Mouse (Mus musculus) limb, embryonic 12.5 days (tissue): ENCODE measurements around the gene Hsh2d. TPM values are rescaled to one million over a fixed set of nuclear protein-coding genes. Genes with fewer than 3 reads are reported as not detected.

Experiments used
- ATAC-seq: fragments of 200-750 bp; cut with Nextera tagmentation; 2 replicates; pipeline ENCODE4 v1.8.0; 2017; ENCODE audit warnings: low read depth, moderate TSS enrichment; ENCODE audit not compliant: insufficient number of reproducible peaks, insufficient read depth, low FRiP score, low TSS enrichment
- H3K27ac ChIP-seq: fragments of 300-500 bp; sonication (generic); 2 replicates; pipeline ENCODE4 v1.5.1; 2016; ENCODE audit warnings: mild to moderate bottlenecking, moderate library complexity
- H3K27me3 ChIP-seq: fragments of 300-500 bp; sonication (generic); 2 replicates; pipeline ENCODE4 v1.6.1; 2016; ENCODE audit warnings: mild to moderate bottlenecking, moderate library complexity
- H3K36me3 ChIP-seq: fragments of 300-500 bp; sonication (generic); 2 replicates; pipeline ENCODE4 v1.6.1; 2016; ENCODE audit warnings: mild to moderate bottlenecking, moderate library complexity
- H3K4me1 ChIP-seq: fragments of 300-500 bp; sonication (generic); replicated peaks from 2 replicates; pipeline ENCODE4 v1.6.1; 2016
- H3K4me2 ChIP-seq: fragments of 300-500 bp; sonication (generic); 2 replicates; pipeline ENCODE4 v1.6.1; 2016; ENCODE audit warnings: mild to moderate bottlenecking, moderate library complexity
- H3K4me3 ChIP-seq: fragments of 300-500 bp; sonication (generic); replicated peaks from 2 replicates; pipeline ENCODE4 v1.5.1; 2016; ENCODE audit warnings: mild to moderate bottlenecking
- H3K9ac ChIP-seq: fragments of 300-500 bp; sonication (generic); replicated peaks from 2 replicates; pipeline ENCODE4 v1.6.1; 2016; ENCODE audit warnings: mild to moderate bottlenecking, moderate library complexity
- H3K9me3 ChIP-seq: fragments of 300-500 bp; sonication (generic); 2 replicates; pipeline ENCODE4 v1.6.1; 2016; ENCODE audit warnings: mild to moderate bottlenecking, moderate library complexity
- WGBS: fragments of 180-500 bp; shearing (Covaris S2); methylation state at CpG from one replicate; pipeline ENCODE4 v1.1.7; 2016; 5-methylcytosine and 5-hydroxymethylcytosine counted together
- polyA plus RNA-seq: library from polyadenylated mRNA; unstranded; fragments of >200 nt; fragmentation: Nextera tagmentation; extraction: Ambion mirVana; gene quantifications from 2 replicates; pipeline ENCODE4 v1.2.1, GENCODE M21; 2016

Hsh2d gene
- polyA plus RNA-seq, 1 experiment from 2014 or later = not detected

DNA sequence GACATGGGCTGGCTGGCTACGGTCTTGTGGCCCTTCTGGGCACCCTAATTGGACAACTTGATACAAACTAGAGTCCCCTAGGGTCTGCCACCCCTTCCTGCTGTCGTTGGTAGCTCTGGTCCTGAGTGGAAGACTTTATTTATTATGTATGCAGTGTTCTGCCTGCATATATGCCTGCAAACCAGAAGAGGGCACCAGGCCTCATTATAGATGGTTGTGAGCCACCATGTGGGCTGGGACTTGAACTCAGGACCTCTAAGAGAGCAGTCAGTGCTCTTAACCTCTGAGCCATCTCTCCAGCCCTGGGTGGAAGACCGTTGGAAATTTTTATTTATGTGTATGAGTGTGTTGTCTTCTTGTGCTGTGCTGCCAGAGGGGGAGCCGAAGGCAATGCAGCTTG, 31.3 kb downstream of the Hsh2d start:
- Histone ChIP-seq H3K27ac (no peak overlapping the region), H3K36me3 (peaks cover 35% of the 10 kb centered on the region), H3K4me3 (peak overlapping the region; percentile 77), H3K9me3 (no peaks in the 10 kb centered on the region), H3K4me2 (peak overlapping the region; percentile 86), H3K4me1 (peaks cover 13% of the 10 kb centered on the region), H3K9ac (no peak overlapping the region), H3K27me3 (peaks cover 7% of the 10 kb centered on the region)
- no peak for ATAC-seq
- WGBS = 87% methylated on average over 4 of the region's 4 CpGs

GRCm38 (mm10) chr8:72222656-72223055, 33.2 kb downstream of the Hsh2d start:
- ATAC-seq = no peak

DNA sequence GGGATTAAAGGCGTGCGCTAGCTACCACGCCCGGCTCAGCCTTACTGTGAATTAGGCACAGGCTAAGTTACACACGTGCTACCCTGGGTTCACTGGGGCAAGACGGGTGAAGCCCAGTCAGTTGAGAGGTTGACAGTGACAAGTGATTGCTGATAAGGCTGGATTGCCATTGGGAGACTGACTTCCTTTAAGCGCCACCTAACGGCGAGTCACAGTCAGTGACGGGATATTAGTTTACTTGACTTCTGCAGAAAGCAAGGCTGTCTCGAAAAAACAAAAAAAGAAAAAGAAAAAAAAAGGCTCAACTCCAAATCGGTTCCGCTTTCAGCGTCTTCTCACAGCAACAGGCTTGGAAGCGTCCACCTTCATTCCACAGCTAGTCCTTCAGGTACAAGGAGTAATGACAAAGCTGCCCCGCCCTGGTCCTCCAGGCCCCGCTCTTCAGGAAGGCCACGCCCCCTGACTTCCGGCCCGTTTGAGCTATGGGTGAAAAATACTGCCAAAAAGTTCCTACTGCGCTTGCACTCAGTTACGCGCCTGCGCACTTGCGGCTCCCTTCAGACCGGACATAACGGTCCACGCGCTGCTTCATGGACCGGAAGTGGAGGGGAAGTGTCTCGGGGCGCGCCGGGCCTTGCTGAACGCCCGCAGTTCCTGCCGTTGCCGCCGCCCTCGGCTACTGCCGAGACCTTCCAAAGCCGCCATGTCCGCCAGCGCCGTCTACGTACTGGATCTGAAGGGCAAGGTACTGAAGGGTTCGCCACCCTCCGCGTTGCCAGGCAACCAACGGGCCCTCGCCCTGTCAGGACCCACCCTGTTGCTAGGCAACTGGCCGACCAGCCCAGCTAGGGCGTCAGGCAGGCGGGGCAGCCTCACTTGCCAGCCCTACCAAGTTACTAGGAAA, 50.3 kb downstream of the Hsh2d start, which contains the start of gene Ap1m1:
Ap1m1 (plus strand) TSS at position 520 of the 904 bp plus-strand sequence.
- H3K9ac ChIP-seq = peak within 1 kb of the TSS; percentile 69
- peak; percentile 96 for ATAC-seq
- under 1% methylated on average over 54 of the region's 54 CpGs for WGBS
- H3K27me3 ChIP-seq = no peaks in the 10 kb centered on the region
- H3K4me1 ChIP-seq = peaks cover 6% of the 10 kb centered on the region
- H3K27ac ChIP-seq = peak within 1 kb of the TSS; percentile 94
- H3K4me2 ChIP-seq = peak within 1 kb of the TSS; percentile 74
- peak within 1 kb of the TSS; percentile 66 for H3K4me3 ChIP-seq
- peaks cover 10% of the 10 kb centered on the region for H3K36me3 ChIP-seq
- H3K9me3 ChIP-seq = no peaks in the 10 kb centered on the region

More at GRCm38 (mm10) chr8:72222656-72223055, 33.2 kb downstream of the Hsh2d start:
- Histone ChIP-seq H3K27me3 (peaks cover 4% of the 10 kb centered on the region; the same call in 1 of the 2 replicates), H3K4me1 (peaks cover 13% of the 10 kb centered on the region), H3K4me3 (no peak overlapping the region), H3K9me3 (no peaks in the 10 kb centered on the region), H3K36me3 (peaks cover 35% of the 10 kb centered on the region), H3K27ac (no peak overlapping the region), H3K9ac (no peak overlapping the region), H3K4me2 (no peak overlapping the region)
- WGBS = 91% methylated on average over 5 of the region's 5 CpGs

DNA sequence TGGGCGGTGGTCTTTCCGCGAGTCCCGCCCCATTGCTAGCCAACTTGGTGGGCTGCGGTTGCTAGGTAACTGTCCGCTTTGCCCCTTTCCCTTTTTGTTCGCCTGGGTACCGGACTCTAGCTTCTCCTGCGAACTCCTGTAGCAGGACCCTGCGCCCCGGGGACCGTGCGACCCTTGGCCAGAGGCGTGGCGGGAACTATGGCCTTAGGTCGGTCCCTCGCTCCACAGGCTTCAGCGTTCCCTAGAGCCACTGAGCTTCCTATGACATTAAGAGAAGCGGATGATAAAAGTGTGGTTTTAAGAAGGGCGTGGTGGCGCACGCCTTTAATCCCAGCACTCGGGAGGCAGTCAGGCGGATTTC, 50.9 kb downstream of the Hsh2d start:
- ATAC-seq = peak; percentile 62
- Histone ChIP-seq H3K9me3 (no peaks in the 10 kb centered on the region), H3K27ac (peak overlapping the region; percentile 94), H3K4me2 (peak overlapping the region; percentile 74), H3K4me1 (peaks cover 6% of the 10 kb centered on the region), H3K9ac (peak overlapping the region; percentile 69), H3K4me3 (peak overlapping the region; percentile 66), H3K27me3 (no peaks in the 10 kb centered on the region), H3K36me3 (peaks cover 10% of the 10 kb centered on the region)
- 1% methylated on average over 24 of the region's 24 CpGs for WGBS

GRCm38 (mm10) chr8:72240951-72241350, 51.5 kb downstream of the Hsh2d start:
- Histone ChIP-seq H3K4me1 (peaks cover 6% of the 10 kb centered on the region), H3K9ac (peak overlapping the region; percentile 69; the same call in 1 of the 2 replicates), H3K36me3 (peaks cover 10% of the 10 kb centered on the region), H3K27me3 (no peaks in the 10 kb centered on the region), H3K4me2 (peak overlapping the region; percentile 74), H3K27ac (no peak overlapping the region), H3K9me3 (no peaks in the 10 kb centered on the region), H3K4me3 (peak overlapping the region; percentile 66)
- WGBS = 77% methylated on average over 7 of the region's 7 CpGs
- no peak for ATAC-seq

- no peak overlapping the region for H3K4me3 ChIP-seq
- no peaks in the 10 kb centered on the region for H3K9me3 ChIP-seq
- peaks cover 21% of the 10 kb centered on the region for H3K36me3 ChIP-seq
- no peak overlapping the region for H3K27ac ChIP-seq
- peaks cover 6% of the 10 kb centered on the region for H3K4me1 ChIP-seq
- no peaks in the 10 kb centered on the region for H3K27me3 ChIP-seq
- H3K4me2 ChIP-seq = no peak overlapping the region
- 85% methylated on average over 1 of the region's 1 CpGs for WGBS
- H3K9ac ChIP-seq = no peak overlapping the region
- no peak for ATAC-seq
Measured at GRCm38 (mm10) chr8:72242226-72242625, 52.8 kb downstream of the Hsh2d start.

- Histone ChIP-seq H3K4me3 (no peak overlapping the region), H3K9ac (no peak overlapping the region), H3K36me3 (peaks cover 25% of the 10 kb centered on the region), H3K4me2 (no peak overlapping the region), H3K9me3 (no peaks in the 10 kb centered on the region), H3K27ac (no peak overlapping the region), H3K27me3 (no peaks in the 10 kb centered on the region), H3K4me1 (peaks cover 6% of the 10 kb centered on the region)
- ATAC-seq = no peak
- WGBS = 81% methylated on average over 2 of the region's 2 CpGs
Measured at GRCm38 (mm10) chr8:72244610-72245009, 55.2 kb downstream of the Hsh2d start.

Other genes starting within 250 kb of the Hsh2d start
- 19.2 and 20.7 TPM in 2 replicates for gene Zfp961, start 238.6 kb upstream of the Hsh2d start, polyA plus RNA-seq
- 0.66 and 1.3 TPM in 2 replicates for gene Cyp4f18, start 180.0 kb upstream of the Hsh2d start, polyA plus RNA-seq
- gene Olfr372, start 148.4 kb upstream of the Hsh2d start, polyA plus RNA-seq = not detected in 2 replicates
- not detected in 2 replicates for gene Olfr373, start 106.5 kb upstream of the Hsh2d start, polyA plus RNA-seq
- not detected in 2 replicates for gene Olfr374, start 82.6 kb upstream of the Hsh2d start, polyA plus RNA-seq
- gene Tpm4, start 54.7 kb upstream of the Hsh2d start, polyA plus RNA-seq = 668 and 683 TPM in 2 replicates
- gene Rab8a, start 28.4 kb upstream of the Hsh2d start, polyA plus RNA-seq = 117 TPM in 2 replicates
- not detected in 2 replicates for gene Cib3, start 23.2 kb downstream of the Hsh2d start, polyA plus RNA-seq
- gene Gm11034, start 24.0 kb downstream of the Hsh2d start, polyA plus RNA-seq = not detected in 2 replicates
- 63.5 and 64.2 TPM in 2 replicates for gene Fam32a, start 30.1 kb downstream of the Hsh2d start, polyA plus RNA-seq
- 122 and 123 TPM in 2 replicates for gene Ap1m1, start 50.4 kb downstream of the Hsh2d start, polyA plus RNA-seq
- gene Gm10282, start 115.6 kb downstream of the Hsh2d start, polyA plus RNA-seq = 30.3 and 32.4 TPM in 2 replicates
- gene Klf2, start 129.4 kb downstream of the Hsh2d start, polyA plus RNA-seq = 5.3 and 6.0 TPM in 2 replicates
- gene Eps15l1, start 231.8 kb downstream of the Hsh2d start, polyA plus RNA-seq = 71.8 and 74.6 TPM in 2 replicates